Mouse (Mus musculus): ENCODE results near the gene Pef1.

DNA sequence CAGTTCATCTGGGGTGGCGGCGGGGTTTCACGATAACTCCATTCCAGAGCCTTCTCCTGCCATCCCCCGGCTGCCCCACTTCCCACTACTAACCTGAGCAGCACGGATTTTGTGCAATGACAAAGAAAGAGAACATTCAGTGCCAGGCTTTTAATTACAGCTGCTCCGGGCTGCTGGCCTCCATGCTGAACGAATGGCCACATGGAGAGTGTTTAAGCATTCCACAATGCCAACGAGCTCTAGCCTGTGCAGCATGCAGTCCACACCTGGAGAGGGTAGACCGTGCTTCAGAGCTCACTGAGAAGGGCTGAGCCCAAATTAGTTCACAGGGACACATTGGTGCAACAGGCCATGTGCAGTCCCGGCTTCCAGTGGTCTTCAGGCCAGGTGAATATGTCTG, 27.7 kb downstream of the Pef1 start:
- no peak for TF ChIP-seq CTCF (conservative IDR thresholded peaks at IDR 0.05; ENCODE audit: insufficient read depth, insufficient read length, low read depth, low read length)
- TF ChIP-seq POLR2A (IDR thresholded peaks at IDR 0.05; ENCODE audit: low read depth, low read length): no peak
